Mouse (Mus musculus) spleen, adult 18-20 months (tissue): Measurements from ENCODE around the gene Gys1.
"Not testable (repeated sequence)": the region's sequence is repeated elsewhere in the genome, so short reads cannot be mapped to it uniquely, and the experiment has no call there.

ENCODE experiments used
- DNase-seq, 2 experiments: peaks; one replicate each; pipeline ENCODE4 v3.0.0; 2022; ENCODE audit warnings: mixed read lengths in 2 of 2

Gys1 gene

GRCm38 (mm10) chr7:45458748-45459563 is 24.3 kb downstream of the Gys1 start:
- DNase-seq, result peak; percentile 68 to 81

GRCm38 (mm10) chr7:45459564-45460140 is 25.0 kb downstream of the Gys1 start, which contains the start of gene Ftl1:
Ftl1 (minus strand) TSS chr7:45459884.
- peak; percentile 87 to 94 for DNase-seq

- no peak for DNase-seq
Measured at GRCm38 (mm10) chr7:45460377-45460776, 25.7 kb downstream of the Gys1 start.

DNA sequence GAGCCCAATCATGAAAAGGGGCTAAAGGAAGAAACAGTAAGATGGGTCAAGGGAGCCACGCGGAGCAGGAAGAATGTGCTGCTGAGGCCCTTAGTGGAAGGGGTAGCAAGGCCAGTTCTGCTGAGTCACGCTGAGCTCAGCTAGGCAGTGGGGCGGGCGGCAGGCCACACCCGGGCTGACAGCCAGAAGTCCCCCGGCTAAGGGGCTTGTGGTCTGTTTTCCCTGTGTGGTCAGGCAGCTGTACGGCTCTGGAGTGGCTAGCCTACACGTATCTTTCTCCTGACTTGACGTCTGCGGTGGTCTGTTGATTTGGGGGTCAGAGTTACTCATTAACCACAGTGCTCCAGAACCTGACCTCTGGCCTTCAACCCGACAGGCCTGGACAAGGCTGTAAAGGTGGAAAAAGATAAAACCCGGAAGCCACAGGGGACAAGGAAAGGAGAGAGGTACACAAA is 26.2 kb downstream of the Gys1 start:
- DNase-seq, result peak in 1 of 2 experiments; percentile 36

- DNase-seq, result no peak
Measured at GRCm38 (mm10) chr7:45461326-45461725, 26.7 kb downstream of the Gys1 start.

DNA sequence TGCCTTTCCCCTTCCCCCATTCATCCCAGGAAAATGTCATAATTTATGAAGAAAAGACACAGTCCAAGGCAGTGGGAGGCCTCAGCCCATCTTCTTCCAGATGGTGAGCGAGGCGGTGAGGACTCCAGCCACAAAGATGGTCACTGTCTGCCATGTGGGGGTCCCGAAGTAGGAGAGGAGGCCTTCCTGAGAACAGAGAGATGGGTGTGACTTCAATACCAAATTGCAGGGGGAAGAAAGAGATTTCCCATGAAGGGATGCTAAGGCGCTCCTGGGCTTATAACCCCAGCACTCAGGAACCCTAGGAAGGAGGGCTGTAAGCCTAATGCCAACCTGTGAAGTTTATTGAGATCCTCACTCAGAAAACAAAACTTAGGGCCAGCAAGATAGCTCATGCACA is 27.1 kb downstream of the Gys1 start:
- DNase-seq, result no peak

GRCm38 (mm10) chr7:45462325-45462724 is 27.7 kb downstream of the Gys1 start:
- no peak for DNase-seq

DNA sequence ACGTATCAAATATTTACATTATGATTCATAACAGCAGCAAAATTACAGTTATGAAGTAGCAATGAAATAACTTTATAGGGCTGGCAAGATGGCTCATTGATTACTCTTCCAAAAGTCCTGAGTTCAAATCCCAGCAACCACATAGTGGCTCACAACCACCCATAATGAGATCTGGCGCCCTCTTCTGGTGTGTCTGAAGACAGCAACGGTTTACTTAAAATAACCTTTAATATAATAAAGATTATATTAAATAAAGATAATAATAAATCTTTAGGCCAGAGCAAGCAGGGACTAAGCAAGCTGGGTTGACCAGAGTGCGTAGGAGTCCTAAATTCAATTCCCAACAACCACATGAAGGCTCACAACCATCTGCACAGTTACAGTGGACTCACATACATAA is 28.2 kb downstream of the Gys1 start:
- not testable (repeated sequence) for DNase-seq

DNA sequence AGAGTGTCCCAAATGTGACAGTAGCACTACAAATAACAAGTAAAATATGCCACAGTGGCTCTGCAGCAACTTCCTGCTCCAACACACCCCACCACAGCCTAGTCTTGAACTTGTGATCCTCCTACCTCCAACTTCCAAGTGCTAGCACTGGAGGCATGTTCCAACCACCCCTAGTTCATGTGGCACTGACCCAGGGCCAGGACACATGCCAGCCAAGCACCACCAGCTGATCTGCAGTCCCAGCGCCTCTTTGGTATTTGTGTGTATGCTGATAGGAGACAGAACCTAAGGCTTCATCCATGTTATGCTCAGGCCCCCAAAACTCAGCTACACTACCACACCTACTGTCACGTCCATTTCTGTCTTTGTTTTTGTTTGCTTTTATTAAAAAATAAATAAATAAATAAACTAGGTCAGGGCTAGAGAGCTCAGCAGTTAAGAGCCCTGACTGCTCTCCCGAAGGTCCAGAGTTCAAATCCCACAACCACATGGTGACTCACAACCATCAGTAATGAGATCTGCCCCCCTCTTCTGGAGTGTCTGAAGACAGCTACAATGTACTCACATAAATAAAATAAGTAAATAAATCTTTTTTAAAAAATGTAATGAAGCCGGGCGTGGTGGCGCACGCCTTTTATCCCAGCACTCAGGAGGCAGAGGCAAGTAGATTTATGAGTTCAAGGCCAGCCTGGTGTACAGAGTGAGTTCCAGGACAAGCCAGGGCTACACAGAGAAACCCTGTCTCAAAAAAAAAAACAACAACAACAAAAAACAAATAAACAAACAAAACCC is 29.5 kb downstream of the Gys1 start:
- no peak for DNase-seq

DNA sequence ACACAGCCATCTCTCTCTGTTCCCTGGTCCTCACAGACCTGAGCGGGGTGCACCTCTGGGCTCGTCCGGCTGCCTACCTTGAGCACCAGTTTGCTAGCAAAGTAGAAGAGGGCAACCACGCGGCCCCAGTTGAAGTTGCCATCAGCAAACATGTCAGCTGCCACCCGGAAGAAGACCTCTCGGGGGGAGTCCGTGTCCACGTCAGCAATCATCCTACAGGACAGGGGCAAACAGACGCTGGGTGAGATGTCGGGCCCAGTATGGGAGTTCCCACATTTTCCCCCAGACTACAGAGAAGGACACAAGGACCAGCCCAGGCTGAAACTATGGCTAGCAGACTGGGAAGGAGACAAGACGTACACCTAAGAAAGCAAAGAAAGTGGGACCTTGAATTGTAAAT is 30.5 kb downstream of the Gys1 start:
- DNase-seq, result no peak

- DNase-seq, result no peak
Measured at GRCm38 (mm10) chr7:45465549-45465948, 30.9 kb downstream of the Gys1 start.

- DNase-seq, result peak; percentile 91 to 96
Measured at GRCm38 (mm10) chr7:45466283-45467089, 31.8 kb downstream of the Gys1 start, which contains the start of gene Bax. Bax (minus strand) TSS chr7:45466898.

- no peak for DNase-seq
Measured at GRCm38 (mm10) chr7:45467090-45467670, 32.5 kb downstream of the Gys1 start.

DNA sequence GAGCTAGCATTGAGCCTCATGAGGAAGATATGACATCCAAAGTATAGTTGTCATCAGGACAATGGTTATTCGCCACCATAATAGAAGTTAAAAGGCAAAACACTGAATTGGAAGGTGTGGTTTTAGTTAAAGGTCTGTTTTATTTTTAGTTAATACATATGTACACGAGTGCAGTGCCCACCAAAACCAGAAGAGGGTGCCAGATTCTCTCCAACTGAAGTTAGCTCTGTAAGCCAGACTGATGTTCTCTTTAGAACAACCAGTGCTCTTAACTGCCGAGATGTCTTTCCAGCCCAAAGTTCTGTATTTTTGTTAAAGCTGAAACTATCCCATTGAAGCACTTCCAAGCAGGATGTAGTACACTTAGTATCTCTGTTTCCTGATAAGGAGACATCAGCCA is 36.2 kb downstream of the Gys1 start:
- peak; percentile 39 to 78 for DNase-seq

- DNase-seq, result no peak
Measured at GRCm38 (mm10) chr7:45475291-45475969, 40.8 kb downstream of the Gys1 start.

- no peak for DNase-seq
Measured at GRCm38 (mm10) chr7:45476453-45476852, 41.8 kb downstream of the Gys1 start.

DNA sequence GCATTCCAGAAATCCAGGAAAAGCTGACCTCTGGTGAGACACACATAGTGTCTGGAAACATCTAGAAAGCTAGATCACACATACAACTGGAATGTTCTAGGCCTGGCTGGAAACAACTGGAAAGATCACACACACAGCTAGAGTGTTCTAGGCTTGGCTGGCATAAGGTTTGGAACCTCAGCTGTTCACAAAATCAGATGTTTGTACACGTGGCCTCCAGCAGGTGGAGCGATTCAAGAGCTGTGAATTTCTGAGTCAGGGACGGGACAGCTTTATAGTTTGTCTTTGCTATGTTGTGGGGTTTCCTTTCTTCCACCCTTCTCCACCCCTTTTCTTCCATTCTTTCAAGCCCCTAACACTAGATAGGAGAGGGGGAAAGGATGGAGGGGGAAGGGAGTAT is 42.4 kb downstream of the Gys1 start:
- DNase-seq, result peak in 1 of 2 experiments; percentile 62

DNA sequence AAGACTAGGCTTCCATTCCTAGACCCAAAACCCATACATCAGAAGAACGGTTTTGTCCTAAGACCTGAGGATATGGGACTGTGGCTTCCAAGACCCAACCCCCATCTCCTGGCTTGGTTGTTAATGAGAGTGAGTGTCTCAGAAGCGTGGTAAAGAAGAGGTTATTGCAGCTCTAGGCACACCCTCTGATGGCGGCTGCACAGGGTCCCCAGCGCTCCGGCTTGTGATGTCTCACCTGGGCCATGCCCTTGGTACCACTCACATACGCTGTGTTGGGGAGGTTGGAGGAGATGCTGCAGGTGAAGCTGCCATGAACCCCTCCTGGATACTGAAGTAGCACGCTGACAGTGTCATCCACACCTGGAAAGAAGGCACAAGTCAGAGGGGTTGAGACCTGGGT is 44.1 kb downstream of the Gys1 start:
- no peak for DNase-seq

GRCm38 (mm10) chr7:45480310-45480709 is 45.7 kb downstream of the Gys1 start:
- not testable (repeated sequence) for DNase-seq

GRCm38 (mm10) chr7:45481374-45481927 is 46.8 kb downstream of the Gys1 start, which contains the start of gene Tulp2:
Tulp2 (plus strand) TSS chr7:45481877.
- DNase-seq, result peak; percentile 22 to 59

GRCm38 (mm10) chr7:45482166-45482565 is 47.5 kb downstream of the Gys1 start:
- no peak for DNase-seq
